In genomic region chr12:108831966-108832643, GRCm38 (mm10) we compare ENCODE assay signal across 8 mouse cellular contexts. TPM values are rescaled to one million over a fixed set of nuclear protein-coding genes. Genes with fewer than 3 reads are reported as not detected.
A peak's percentile ranks its signal among the peaks of the same experiment; 100 is the strongest.
DNase-seq lines count a peak whose midpoint lies in the region; ATAC-seq and TF ChIP-seq lines count a peak whose summit lies in the region.

No protein-coding gene starts in this region.

- H3K4me3 ChIP-seq in embryonic facial prominence, embryonic 14.5 days (ENCODE audit: low read depth, low read length): no peak overlapping the region
- no peak overlapping the region for H3K4me3 ChIP-seq in embryonic facial prominence, embryonic 10.5 days
- H3K4me3 ChIP-seq in kidney, adult 2 months (ENCODE audit: insufficient read depth, low read depth, low read length): no peak overlapping the region

- peaks cover 12% of the 10 kb centered on the region for H3K36me3 ChIP-seq in embryonic facial prominence, embryonic 14.5 days (ENCODE audit: control insufficient read depth, insufficient read depth, low read length)
- peaks cover 46% of the 10 kb centered on the region for H3K36me3 ChIP-seq in embryonic facial prominence, embryonic 10.5 days (replicated peaks)
- no peaks in the 10 kb centered on the region for H3K36me3 ChIP-seq in kidney, adult 2 months (ENCODE audit: control insufficient read depth, insufficient read depth, low read length)

- no peak for TF ChIP-seq POLR2A in kidney, adult 2 months (IDR thresholded peaks at IDR 0.05; ENCODE audit: low read depth, low read length)

- WGBS in embryonic facial prominence, embryonic 14.5 days: 48% methylated on average over 9 of the region's 9 CpGs
- WGBS in embryonic facial prominence, embryonic 10.5 days: 71% methylated on average over 9 of the region's 9 CpGs
- 31% methylated on average over 9 of the region's 9 CpGs for WGBS in kidney, adult 2 months

- no peak overlapping the region for H3K9ac ChIP-seq in embryonic facial prominence, embryonic 14.5 days (ENCODE audit: low read depth, low read length)

- peak; percentile 37 for DNase-seq in embryonic facial prominence, embryonic 14.5 days (ENCODE audit: low spot score)
- no peak for DNase-seq in embryonic facial prominence, embryonic 10.5 days (ENCODE audit: low spot score)
- DNase-seq in right cerebral cortex, postnatal 4 days: peak; percentile 33
- DNase-seq in right cerebral cortex, adult 2 months (ENCODE audit: low spot score in 2 of 2): no peak
- peak; percentile 86 for DNase-seq in kidney, adult 2 months
- DNase-seq in ovary, postnatal 14 days (ENCODE audit: low spot score): peak; percentile 62
- DNase-seq in layer of hippocampus, postnatal 10 days (ENCODE audit: low spot score in 2 of 2): no peak
- DNase-seq in thymus, postnatal 4 days: no peak

- no peaks in the 10 kb centered on the region for H3K9me3 ChIP-seq in embryonic facial prominence, embryonic 14.5 days (ENCODE audit: control insufficient read depth, low read length)
- H3K9me3 ChIP-seq in embryonic facial prominence, embryonic 10.5 days: no peaks in the 10 kb centered on the region

- no peak overlapping the region for H3K27ac ChIP-seq in embryonic facial prominence, embryonic 14.5 days (replicated peaks; ENCODE audit: low read depth, low read length)
- no peak overlapping the region for H3K27ac ChIP-seq in embryonic facial prominence, embryonic 10.5 days (replicated peaks)
- H3K27ac ChIP-seq in kidney, adult 2 months (ENCODE audit: insufficient read depth, low read depth, low read length): peak overlapping the region; percentile 45; the same call in 1 of the 2 replicates

- H3K4me1 ChIP-seq in embryonic facial prominence, embryonic 14.5 days (ENCODE audit: control insufficient read depth, insufficient read depth, low read length): peaks cover 7% of the 10 kb centered on the region
- peaks cover 37% of the 10 kb centered on the region for H3K4me1 ChIP-seq in embryonic facial prominence, embryonic 10.5 days
- H3K4me1 ChIP-seq in kidney, adult 2 months (ENCODE audit: control insufficient read depth, insufficient read depth, low read length): peaks cover 16% of the 10 kb centered on the region

- H3K4me2 ChIP-seq in embryonic facial prominence, embryonic 14.5 days (ENCODE audit: low read depth, low read length): no peak overlapping the region

- ATAC-seq in embryonic facial prominence, embryonic 14.5 days (ENCODE audit: low read depth): no peak

- TF ChIP-seq CTCF in kidney, adult 2 months (conservative IDR thresholded peaks at IDR 0.05; ENCODE audit: insufficient read depth, insufficient read length, low read depth, low read length): no peak

- H3K27me3 ChIP-seq in embryonic facial prominence, embryonic 14.5 days (replicated peaks; ENCODE audit: control insufficient read depth, insufficient read depth, low read length): no peaks in the 10 kb centered on the region
- peaks cover 6% of the 10 kb centered on the region for H3K27me3 ChIP-seq in embryonic facial prominence, embryonic 10.5 days (replicated peaks; ENCODE audit: low read depth, poor library complexity, severe bottlenecking)
- H3K27me3 ChIP-seq in kidney, adult 2 months (replicated peaks; ENCODE audit: control insufficient read depth, insufficient read depth, low read length): no peaks in the 10 kb centered on the region

RNA-seq across cellular contexts. Expression of gene Slc25a29, which starts 3.6 kb away (rescaled TPM):
- polyA plus RNA-seq in embryonic facial prominence, embryonic 14.5 days (2014; fragmentation: Nextera tagmentation; extraction: Ambion mirVana): 8.4 and 9.7 TPM in 2 replicates
- 12.9 and 13.6 TPM in 2 replicates for polyA plus RNA-seq in embryonic facial prominence, embryonic 10.5 days (2016; fragmentation: Nextera tagmentation; extraction: Ambion mirVana)
- polyA plus RNA-seq in kidney, adult 2 months (2012; rRNA removed): 12.7 and 14.3 TPM in 2 replicates
- 10 to 100 TPM; 15.3 to 16.4 TPM for total RNA-seq in layer of hippocampus, postnatal 10 days (2021)

RNA-seq across cellular contexts. Expression of gene Slc25a47, which starts 3.7 kb away (rescaled TPM):
- polyA plus RNA-seq in embryonic facial prominence, embryonic 14.5 days (2014; fragmentation: Nextera tagmentation; extraction: Ambion mirVana): 9.8 and 13.0 TPM in 2 replicates
- 13.1 and 15.2 TPM in 2 replicates for polyA plus RNA-seq in embryonic facial prominence, embryonic 10.5 days (2016; fragmentation: Nextera tagmentation; extraction: Ambion mirVana)
- 7.0 and 9.2 TPM in 2 replicates for polyA plus RNA-seq in kidney, adult 2 months (2012; rRNA removed)
- 1 to 10 TPM; 8.7 to 8.8 TPM for total RNA-seq in layer of hippocampus, postnatal 10 days (2021)

RNA-seq across cellular contexts. Expression of gene Yy1, which starts 39.3 kb away (rescaled TPM):
- 19.9 and 20.3 TPM in 2 replicates for polyA plus RNA-seq in embryonic facial prominence, embryonic 14.5 days (2014; fragmentation: Nextera tagmentation; extraction: Ambion mirVana)
- 14.0 and 15.0 TPM in 2 replicates for polyA plus RNA-seq in embryonic facial prominence, embryonic 10.5 days (2016; fragmentation: Nextera tagmentation; extraction: Ambion mirVana)
- 13.5 and 14.1 TPM in 2 replicates for polyA plus RNA-seq in kidney, adult 2 months (2012; rRNA removed)
- 10 to 100 TPM; 53.5 to 54.5 TPM for total RNA-seq in layer of hippocampus, postnatal 10 days (2021)

Comparison
In these comparisons a context has a peak if more than half of its experiments do, and no peak if none do; other contexts are left out.
1. DNase-seq: peak in embryonic facial prominence, embryonic 14.5 days (single experiment), right cerebral cortex, postnatal 4 days (single experiment), kidney, adult 2 months (single experiment) and ovary, postnatal 14 days (single experiment); none in embryonic facial prominence, embryonic 10.5 days (single experiment), right cerebral cortex, adult 2 months (0 of 2), layer of hippocampus, postnatal 10 days (0 of 2) and thymus, postnatal 4 days (single experiment).